Mouse (Mus musculus) heart, adult 2 months (tissue): ENCODE data around the gene Hoxd11. TPM values are rescaled to one million over a fixed set of nuclear protein-coding genes. Genes with fewer than 3 reads are reported as not detected.

Experiments
- DNase-seq, 2 experiments: peaks; one replicate each; pipeline ENCODE4 v3.0.0; 2021
- H3K27ac ChIP-seq: fragments of 200-600 bp; 2 replicates; pipeline ENCODE4 v1.8.1; 2022
- H3K27me3 ChIP-seq: fragments of 200-500 bp; 2 replicates; pipeline ENCODE4 v1.6.1; 2012; ENCODE audit warnings: mild to moderate bottlenecking, low read length, inconsistent platforms, mixed read lengths; ENCODE audit not compliant: control insufficient read depth, insufficient read depth
- H3K36me3 ChIP-seq: fragments of 200-500 bp; 2 replicates; pipeline ENCODE4 v1.6.1; 2012; ENCODE audit warnings: low read length, inconsistent platforms; ENCODE audit not compliant: control insufficient read depth, insufficient read depth
- H3K4me1 ChIP-seq: fragments of 200-500 bp; 2 replicates; pipeline ENCODE4 v1.6.1; 2011; ENCODE audit warnings: low read length; ENCODE audit not compliant: control insufficient read depth, insufficient read depth
- H3K4me3 ChIP-seq: fragments of 200-600 bp; 2 replicates; pipeline ENCODE4 v1.8.1; 2022
- H3K79me2 ChIP-seq: fragments of 200-500 bp; replicated peaks from 2 replicates; pipeline ENCODE4 v1.6.1; 2012; ENCODE audit warnings: mild to moderate bottlenecking, inconsistent platforms, low read length, moderate library complexity, mixed read lengths; ENCODE audit not compliant: control insufficient read depth, insufficient read depth
- H3K9ac ChIP-seq: fragments of 200-500 bp; 2 replicates; pipeline ENCODE4 v1.6.1; 2012; ENCODE audit warnings: low read depth, mild to moderate bottlenecking, control low read depth, inconsistent platforms, low read length, mixed read lengths
- CTCF ChIP-seq: fragments of 200-600 bp; IDR thresholded peaks from 2 replicates; pipeline ENCODE4 v1.8.1; 2022; ENCODE audit warnings: antibody characterized with exemption, mild to moderate bottlenecking, moderate library complexity
- EP300 ChIP-seq: fragments of 200-500 bp; IDR thresholded peaks from 2 replicates; pipeline ENCODE4 v1.6.1; 2011; ENCODE audit warnings: low read depth, low read length, control low read depth; ENCODE audit not compliant: insufficient read depth
- POLR2A ChIP-seq: fragments of 200-500 bp; IDR thresholded peaks from 2 replicates; pipeline ENCODE4 v1.6.1; 2011; ENCODE audit warnings: mild to moderate bottlenecking, low read depth, low read length, control low read depth; ENCODE audit not compliant: insufficient read depth
- WGBS: fragments of 180-500 bp; shearing (Covaris S2); methylation state at CpG from one replicate; pipeline ENCODE4 v1.1.7; 2018; 5-methylcytosine and 5-hydroxymethylcytosine counted together
- intact Hi-C: fragments of 180-260 bp; cut with DNase I; formaldehyde crosslinking; loops from one replicate; pipeline ENCODE4 v1.15.1; 2025
- polyA plus RNA-seq: library from polyadenylated mRNA; depleted of rRNA; stranded (reverse); fragments of >200 nt; gene quantifications from 2 replicates; pipeline ENCODE4 v1.2.3, GENCODE M21; 2012
- total RNA-seq, 2 experiments: library from RNA; stranded (reverse); gene quantifications; 2 replicates each; pipeline ENCODE4 v1.2.3; 2021

Gene Hoxd11
- total and polyA plus RNA-seq, 3 experiments = not detected

DNA sequence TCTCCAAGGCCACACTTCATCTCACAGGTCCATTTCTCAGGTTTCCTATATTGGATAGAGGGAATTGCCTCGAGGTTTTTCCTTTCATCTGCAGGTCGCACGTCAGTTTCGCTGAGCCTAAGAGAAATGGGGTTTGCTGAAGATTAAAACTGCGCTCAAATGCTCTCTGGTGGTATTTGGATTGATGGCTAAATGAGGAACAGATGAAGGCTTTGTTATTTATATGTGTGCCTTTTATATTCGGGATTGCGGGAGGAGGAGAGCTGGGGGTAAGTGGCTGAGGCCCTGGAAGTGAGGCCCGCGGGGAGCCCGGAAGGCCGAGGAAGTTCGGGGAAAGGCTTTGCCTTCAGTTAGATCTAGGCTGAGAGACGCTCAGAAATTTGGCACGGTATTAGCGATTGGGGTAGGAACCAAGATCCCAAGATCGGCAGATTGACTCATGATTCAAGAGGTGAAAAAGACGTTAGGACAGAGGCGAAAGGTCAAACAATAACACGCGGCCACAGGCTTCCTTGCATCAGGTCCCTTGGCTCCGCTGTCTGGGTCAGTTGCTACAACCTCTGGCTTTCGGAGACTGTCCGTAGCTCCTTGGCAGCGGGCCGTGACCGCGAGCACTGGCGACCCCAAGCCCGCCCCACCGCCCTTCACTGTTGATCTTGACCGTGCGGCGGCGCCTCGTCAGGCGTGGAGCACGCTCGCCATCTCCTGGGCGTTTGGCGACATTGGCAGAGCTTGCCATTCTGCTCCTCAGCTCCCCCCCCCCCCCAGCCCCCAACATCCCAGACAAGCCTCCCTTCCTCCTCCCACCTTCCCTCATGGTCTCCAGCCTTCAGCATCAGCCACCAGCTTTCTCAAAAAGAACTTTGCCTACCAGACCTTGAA is 6.6 kb upstream of the Hoxd11 start:
- H3K36me3 ChIP-seq = no peaks in the 10 kb centered on the region
- no peaks in the 10 kb centered on the region for H3K79me2 ChIP-seq
- H3K4me1 ChIP-seq = no peaks in the 10 kb centered on the region
- no peak overlapping the region for H3K27ac ChIP-seq
- WGBS = 15% methylated on average over 40 of the region's 40 CpGs
- H3K4me3 ChIP-seq = peak overlapping the region; percentile 34
- intact Hi-C loops = loop anchor here (2.0 to 5.0 kb wide), 2 partner anchors 708 to 1090 kb away; partner anchors contain the start of gene Chrna1
- H3K27me3 ChIP-seq = peaks cover 31% of the 10 kb centered on the region
- H3K9ac ChIP-seq = no peak overlapping the region
- peak in 1 of 2 experiments; percentile 65 for DNase-seq
- TF ChIP-seq CTCF = peak; percentile 75
- TF ChIP-seq EP300 = no peak

DNA sequence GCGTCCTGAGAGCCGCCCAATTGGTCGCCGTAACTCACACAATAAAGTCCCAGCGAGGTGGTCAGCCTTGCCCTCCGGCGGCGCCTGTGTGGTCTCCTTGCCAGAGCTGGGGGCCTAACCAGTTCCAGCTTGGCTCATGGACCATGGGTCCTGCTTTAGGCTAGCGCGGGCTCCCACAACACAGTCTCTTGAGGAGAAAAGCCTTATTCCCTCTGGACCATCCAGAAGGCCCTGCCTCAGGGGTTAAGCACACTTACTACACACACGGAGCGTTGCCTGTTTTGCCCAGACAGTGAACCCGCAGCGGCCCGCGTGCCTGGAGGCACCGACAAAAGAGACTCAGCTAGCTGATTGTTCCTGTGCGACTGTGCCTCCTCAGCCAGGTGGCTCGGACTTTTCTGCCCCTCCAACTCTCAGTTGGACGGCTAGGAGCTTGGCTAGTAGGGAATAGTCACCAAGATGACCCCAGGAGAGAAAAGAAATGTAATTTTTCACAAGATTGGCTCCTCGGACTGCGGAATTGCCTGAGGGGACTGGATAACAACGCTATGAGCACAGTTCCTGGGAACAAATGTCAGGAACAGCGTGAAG is 5.4 kb upstream of the Hoxd11 start:
- intact Hi-C loops = loop anchor here (2.0 to 5.0 kb wide), 2 partner anchors 709 to 1092 kb away; partner anchors contain the start of gene Chrna1
- H3K4me1 ChIP-seq = no peaks in the 10 kb centered on the region
- no peaks in the 10 kb centered on the region for H3K36me3 ChIP-seq
- no peak overlapping the region for H3K4me3 ChIP-seq
- peak in 1 of 2 experiments; percentile 12 for DNase-seq
- H3K9ac ChIP-seq = no peak overlapping the region
- TF ChIP-seq CTCF = no peak
- no peak for TF ChIP-seq POLR2A
- no peak for TF ChIP-seq EP300
- no peaks in the 10 kb centered on the region for H3K79me2 ChIP-seq
- no peak overlapping the region for H3K27ac ChIP-seq
- 6% methylated on average over 24 of the region's 24 CpGs for WGBS
- H3K27me3 ChIP-seq = peaks cover 21% of the 10 kb centered on the region

DNA sequence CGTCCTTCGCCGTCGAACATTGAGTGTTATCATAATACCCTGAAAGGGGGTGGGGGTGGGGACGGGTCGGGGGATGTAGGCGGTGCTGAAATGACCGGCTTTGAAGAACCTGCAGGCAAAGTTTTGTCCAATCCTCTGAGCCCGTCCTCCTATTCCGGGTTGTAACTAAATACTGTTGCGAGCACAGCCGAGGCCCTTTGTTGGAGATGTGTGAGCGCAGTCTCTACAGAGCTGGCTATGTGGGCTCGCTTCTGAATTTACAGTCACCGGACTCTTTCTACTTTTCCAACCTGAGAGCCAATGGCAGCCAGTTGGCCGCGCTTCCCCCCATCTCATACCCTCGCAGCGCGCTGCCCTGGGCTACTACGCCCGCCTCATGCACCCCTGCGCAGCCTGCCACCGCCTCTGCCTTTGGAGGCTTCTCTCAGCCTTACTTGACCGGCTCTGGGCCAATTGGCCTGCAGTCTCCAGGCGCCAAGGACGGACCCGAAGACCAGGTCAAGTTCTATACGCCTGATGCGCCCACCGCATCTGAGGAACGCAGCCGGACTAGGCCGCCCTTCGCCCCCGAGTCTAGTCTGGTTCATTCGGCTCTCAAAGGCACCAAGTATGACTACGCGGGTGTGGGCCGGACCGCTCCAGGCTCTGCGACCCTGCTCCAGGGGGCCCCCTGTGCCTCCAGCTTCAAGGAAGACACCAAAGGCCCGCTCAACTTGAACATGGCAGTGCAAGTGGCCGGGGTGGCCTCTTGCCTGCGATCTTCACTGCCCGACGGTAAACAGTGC is 4.3 kb upstream of the Hoxd11 start, which contains the start of gene Hoxd12:
Gene Hoxd12 (plus strand): TSS at position 133 of the 785 bp plus-strand sequence.
- Histone ChIP-seq H3K36me3 (no peaks in the 10 kb centered on the region), H3K9ac (no peak within 1 kb of the TSS), H3K79me2 (no peaks in the 10 kb centered on the region), H3K27me3 (peaks cover 23% of the 10 kb centered on the region), H3K4me1 (no peaks in the 10 kb centered on the region), H3K4me3 (no peak within 1 kb of the TSS), H3K27ac (no peak within 1 kb of the TSS)
- DNase-seq = peak in 1 of 2 experiments; percentile 15
- WGBS = 5% methylated on average over 47 of the region's 47 CpGs
- intact Hi-C loops = loop anchor here (5.0 kb wide), 1 partner anchor 1093 kb away; the partner anchor contains the start of gene Chrna1
- TF ChIP-seq CTCF = no peak
- TF ChIP-seq EP300 = no peak
- no peak for TF ChIP-seq POLR2A

DNA sequence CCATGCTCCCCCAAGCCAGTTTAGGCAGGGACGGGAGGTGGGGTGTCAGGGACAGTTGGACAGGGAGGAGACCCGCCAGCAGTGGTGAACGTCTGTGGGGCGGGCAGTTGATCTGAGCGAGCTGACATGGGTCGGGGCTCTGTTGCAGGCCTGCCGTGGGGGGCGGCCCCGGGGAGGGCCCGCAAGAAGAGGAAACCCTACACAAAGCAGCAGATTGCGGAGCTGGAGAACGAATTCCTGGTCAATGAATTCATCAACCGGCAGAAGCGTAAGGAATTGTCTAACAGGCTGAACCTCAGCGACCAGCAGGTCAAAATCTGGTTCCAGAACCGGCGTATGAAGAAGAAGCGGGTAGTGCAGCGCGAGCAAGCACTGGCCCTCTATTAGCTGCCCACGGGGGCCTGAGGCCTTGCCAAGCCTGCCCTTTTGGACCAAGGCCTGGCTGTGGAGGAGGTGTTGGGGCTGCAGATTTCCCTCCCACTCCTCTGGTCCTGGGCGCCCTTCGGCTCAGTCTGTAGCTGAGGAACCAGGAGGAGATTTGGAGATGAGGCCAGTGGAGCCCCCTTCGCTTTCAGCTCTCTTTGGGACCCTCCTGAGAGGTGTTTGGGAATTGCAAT is 3.6 kb upstream of the Hoxd11 start:
- Histone ChIP-seq H3K9ac (no peak overlapping the region), H3K27ac (no peak overlapping the region), H3K27me3 (peaks cover 27% of the 10 kb centered on the region), H3K4me3 (no peak overlapping the region), H3K79me2 (no peaks in the 10 kb centered on the region), H3K36me3 (no peaks in the 10 kb centered on the region), H3K4me1 (no peaks in the 10 kb centered on the region)
- TF ChIP-seq POLR2A = no peak
- TF ChIP-seq EP300 = no peak
- no peak for TF ChIP-seq CTCF
- DNase-seq = no peak
- 8% methylated on average over 24 of the region's 24 CpGs for WGBS
- intact Hi-C loops = no loop called here

DNA sequence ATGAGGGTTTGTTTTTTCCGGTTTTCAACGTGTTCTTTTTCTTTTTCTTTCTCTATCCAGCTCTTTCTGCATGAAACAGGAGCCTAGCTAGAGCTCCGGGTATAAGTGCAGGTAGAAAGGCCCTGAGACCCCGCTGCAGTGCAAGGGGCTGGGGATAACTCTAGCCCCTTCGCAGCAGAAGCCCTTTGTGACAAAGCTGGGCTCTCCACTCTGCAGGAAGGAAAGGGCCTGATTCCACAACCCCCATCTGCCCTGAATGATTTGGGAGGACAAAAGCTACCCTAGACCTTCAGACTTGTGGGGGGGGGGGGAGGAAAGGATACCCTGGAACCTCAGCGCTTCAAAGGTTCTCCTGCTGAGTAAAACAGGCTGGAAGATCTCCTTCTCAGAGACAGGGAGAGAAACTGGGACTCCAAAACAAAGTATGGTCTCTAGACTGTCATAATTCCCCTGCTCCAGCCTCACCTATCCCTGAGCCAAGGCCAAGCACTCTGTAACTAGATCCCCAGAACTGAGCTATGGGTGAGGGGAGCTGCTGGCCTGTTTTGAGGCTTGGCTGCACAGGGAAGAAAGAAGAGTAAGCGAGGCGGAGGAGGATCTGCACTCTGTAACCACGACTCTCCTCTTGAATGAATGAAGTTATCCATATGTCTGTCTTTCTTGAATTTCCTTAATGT is 2.8 kb upstream of the Hoxd11 start:
- DNase-seq = peak in 1 of 2 experiments; percentile 9
- H3K9ac ChIP-seq = no peak overlapping the region
- no peak for TF ChIP-seq CTCF
- H3K36me3 ChIP-seq = no peaks in the 10 kb centered on the region
- no peak overlapping the region for H3K4me3 ChIP-seq
- H3K4me1 ChIP-seq = no peaks in the 10 kb centered on the region
- H3K79me2 ChIP-seq = no peaks in the 10 kb centered on the region
- peaks cover 29% of the 10 kb centered on the region for H3K27me3 ChIP-seq
- WGBS = 10% methylated on average over 9 of the region's 9 CpGs
- H3K27ac ChIP-seq = no peak overlapping the region
- intact Hi-C loops = no loop called here
